Mouse (Mus musculus): ENCODE measurements around the gene Nwd2. TPM values are rescaled to one million over a fixed set of nuclear protein-coding genes. Genes with fewer than 3 reads are reported as not detected.

Gene Nwd2
- total and polyA plus RNA-seq, 2 experiments from 2014 or later = 10.2 to 23.1 TPM

DNA sequence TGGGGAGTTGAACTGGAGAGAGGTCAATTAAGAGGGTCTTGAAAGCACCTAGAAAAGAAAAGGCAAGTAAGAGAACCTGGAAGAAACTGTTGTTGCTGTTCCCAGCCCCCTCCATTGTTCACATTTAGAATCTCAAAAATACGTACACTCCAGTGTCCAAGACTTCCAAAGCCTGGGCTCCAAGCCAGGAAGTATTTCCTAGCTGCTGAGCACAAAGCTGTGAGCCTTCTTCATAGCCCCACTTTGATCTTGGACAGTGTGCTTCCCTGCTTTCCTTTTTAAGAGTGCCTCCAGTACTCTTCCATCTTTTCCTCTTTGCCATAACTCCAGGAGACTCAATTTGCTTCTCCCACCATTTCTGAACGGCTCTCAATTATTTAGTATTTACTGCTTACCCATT is 14.3 kb upstream of the Nwd2 start:
- Histone ChIP-seq H3K27me3 (ENCODE audit: insufficient read depth, low read length) (no peaks in the 10 kb centered on the region), H3K9me3 (ENCODE audit: low read length) (no peaks in the 10 kb centered on the region), H3K9ac (replicated peaks; ENCODE audit: low read length) (no peak overlapping the region), H3K4me3 (ENCODE audit: low read length) (no peak overlapping the region), H3K4me2 (ENCODE audit: low read depth, low read length) (no peak overlapping the region), H3K4me1 (ENCODE audit: insufficient read depth, low read length) (no peaks in the 10 kb centered on the region), H3K36me3 (ENCODE audit: insufficient read depth, low read length) (no peaks in the 10 kb centered on the region), H3K27ac (no peak overlapping the region)
- no peak for TF ChIP-seq CTCF (IDR thresholded peaks at IDR 0.05; ENCODE audit: low read depth)
- no peak for ATAC-seq
- peak; percentile 46 for DNase-seq (ENCODE audit: low spot score)
- 37% methylated on average over 2 of the region's 2 CpGs for WGBS

DNA sequence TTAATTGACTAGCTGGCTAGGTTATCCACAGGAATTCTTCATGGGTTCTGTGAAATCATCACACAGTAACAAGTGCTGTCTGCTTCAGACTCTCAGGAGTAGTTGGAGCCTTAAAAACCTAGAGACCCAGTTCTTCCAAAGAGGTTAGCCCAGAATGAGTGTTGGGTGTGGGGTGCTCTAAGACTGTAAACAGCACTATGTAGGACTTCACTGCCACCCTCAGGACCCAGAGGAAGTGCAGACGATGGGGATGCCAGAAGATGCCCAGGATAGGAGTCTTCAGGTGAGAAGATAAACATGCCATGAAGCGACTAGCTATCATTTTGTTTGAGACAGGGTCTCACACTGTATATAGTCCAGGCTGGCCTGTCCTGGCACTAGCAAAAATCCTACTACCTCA is 715 bp upstream of the Nwd2 start:
- 0 out of 2 replicates have a peak, but pooled peaks cover 4% of the 10 kb centered on the region for H3K4me1 ChIP-seq (ENCODE audit: insufficient read depth, low read length)
- peak; percentile 72 for DNase-seq (ENCODE audit: low spot score)
- H3K36me3 ChIP-seq (ENCODE audit: insufficient read depth, low read length) = no peaks in the 10 kb centered on the region
- H3K9me3 ChIP-seq (ENCODE audit: low read length) = no peaks in the 10 kb centered on the region
- no peak overlapping the region for H3K4me3 ChIP-seq (ENCODE audit: low read length)
- H3K9ac ChIP-seq (replicated peaks; ENCODE audit: low read length) = no peak overlapping the region
- ATAC-seq = peak; percentile 72
- H3K27me3 ChIP-seq (ENCODE audit: insufficient read depth, low read length) = no peaks in the 10 kb centered on the region
- H3K4me2 ChIP-seq (ENCODE audit: low read depth, low read length) = 0 out of 2 replicates have a peak overlapping the region, but pooled peaks have one; percentile 97
- peak; percentile 71 for TF ChIP-seq CTCF (IDR thresholded peaks at IDR 0.05; ENCODE audit: low read depth)
- WGBS = 24% methylated on average over 2 of the region's 2 CpGs
- no peak overlapping the region for H3K27ac ChIP-seq

- ATAC-seq = peak; percentile 61
- Histone ChIP-seq H3K36me3 (ENCODE audit: insufficient read depth, low read length) (no peaks in the 10 kb centered on the region), H3K4me1 (ENCODE audit: insufficient read depth, low read length) (0 out of 2 replicates have a peak, but pooled peaks cover 4% of the 10 kb centered on the region), H3K4me3 (ENCODE audit: low read length) (peak overlapping the region; percentile 69), H3K4me2 (ENCODE audit: low read depth, low read length) (peak overlapping the region; percentile 97), H3K27me3 (ENCODE audit: insufficient read depth, low read length) (no peaks in the 10 kb centered on the region), H3K9ac (replicated peaks; ENCODE audit: low read length) (peak overlapping the region; percentile 63), H3K9me3 (ENCODE audit: low read length) (no peaks in the 10 kb centered on the region), H3K27ac (peak overlapping the region; percentile 51)
- DNase-seq (ENCODE audit: low spot score) = peak; percentile 22
- TF ChIP-seq CTCF (IDR thresholded peaks at IDR 0.05; ENCODE audit: low read depth) = no peak
- WGBS = under 1% methylated on average over 82 of the region's 83 CpGs
These were observed 897 bp downstream of the Nwd2 start for GRCm38 (mm10) chr5:63649533-63650464.

GRCm38 (mm10) chr5:63651813-63652212 is 2.9 kb downstream of the Nwd2 start:
- no peak overlapping the region for H3K27ac ChIP-seq
- H3K4me3 ChIP-seq (ENCODE audit: low read length) = peak overlapping the region; percentile 69
- no peak for TF ChIP-seq CTCF (IDR thresholded peaks at IDR 0.05; ENCODE audit: low read depth)
- no peak overlapping the region for H3K9ac ChIP-seq (replicated peaks; ENCODE audit: low read length)
- 0 out of 2 replicates have a peak, but pooled peaks cover 4% of the 10 kb centered on the region for H3K4me1 ChIP-seq (ENCODE audit: insufficient read depth, low read length)
- H3K4me2 ChIP-seq (ENCODE audit: low read depth, low read length) = peak overlapping the region; percentile 97
- H3K9me3 ChIP-seq (ENCODE audit: low read length) = no peaks in the 10 kb centered on the region
- no peaks in the 10 kb centered on the region for H3K36me3 ChIP-seq (ENCODE audit: insufficient read depth, low read length)
- DNase-seq (ENCODE audit: low spot score) (no peak), ATAC-seq (no peak)
- H3K27me3 ChIP-seq (ENCODE audit: insufficient read depth, low read length) = no peaks in the 10 kb centered on the region

- no peaks in the 10 kb centered on the region for H3K27me3 ChIP-seq (ENCODE audit: insufficient read depth, low read length)
- DNase-seq (ENCODE audit: low spot score) = no peak
- H3K9ac ChIP-seq (replicated peaks; ENCODE audit: low read length) = no peak overlapping the region
- H3K9me3 ChIP-seq (ENCODE audit: low read length) = no peaks in the 10 kb centered on the region
- TF ChIP-seq CTCF (IDR thresholded peaks at IDR 0.05; ENCODE audit: low read depth) = no peak
- H3K36me3 ChIP-seq (ENCODE audit: insufficient read depth, low read length) = no peaks in the 10 kb centered on the region
- WGBS = 84% methylated on average over 2 of the region's 2 CpGs
- no peak for ATAC-seq
- H3K4me3 ChIP-seq (ENCODE audit: low read length) = no peak overlapping the region
- 0 out of 2 replicates have a peak, but pooled peaks cover 4% of the 10 kb centered on the region for H3K4me1 ChIP-seq (ENCODE audit: insufficient read depth, low read length)
- no peak overlapping the region for H3K27ac ChIP-seq
- H3K4me2 ChIP-seq (ENCODE audit: low read depth, low read length) = no peak overlapping the region
These were observed 3.8 kb downstream of the Nwd2 start for GRCm38 (mm10) chr5:63652705-63653104.

GRCm38 (mm10) chr5:63666884-63667283 is 18.0 kb downstream of the Nwd2 start:
- Histone ChIP-seq H3K27me3 (ENCODE audit: insufficient read depth, low read length) (no peaks in the 10 kb centered on the region), H3K4me2 (ENCODE audit: low read depth, low read length) (no peak overlapping the region), H3K9ac (replicated peaks; ENCODE audit: low read length) (no peak overlapping the region), H3K36me3 (ENCODE audit: insufficient read depth, low read length) (no peaks in the 10 kb centered on the region), H3K4me3 (ENCODE audit: low read length) (no peak overlapping the region), H3K9me3 (ENCODE audit: low read length) (no peaks in the 10 kb centered on the region), H3K4me1 (ENCODE audit: insufficient read depth, low read length) (no peaks in the 10 kb centered on the region), H3K27ac (no peak overlapping the region)
- WGBS = 83% methylated on average over 5 of the region's 5 CpGs
- DNase-seq (ENCODE audit: low spot score) = no peak
- ATAC-seq = no peak
- TF ChIP-seq CTCF (IDR thresholded peaks at IDR 0.05; ENCODE audit: low read depth) = no peak

- no peaks in the 10 kb centered on the region for H3K27me3 ChIP-seq (ENCODE audit: insufficient read depth, low read length)
- no peak overlapping the region for H3K4me3 ChIP-seq (ENCODE audit: low read length)
- WGBS = 76% methylated on average over 2 of the region's 2 CpGs
- H3K9ac ChIP-seq (replicated peaks; ENCODE audit: low read length) = no peak overlapping the region
- DNase-seq (ENCODE audit: low spot score) (no peak), ATAC-seq (no peak)
- no peak for TF ChIP-seq CTCF (IDR thresholded peaks at IDR 0.05; ENCODE audit: low read depth)
- H3K27ac ChIP-seq = no peak overlapping the region
- no peaks in the 10 kb centered on the region for H3K9me3 ChIP-seq (ENCODE audit: low read length)
- H3K4me2 ChIP-seq (ENCODE audit: low read depth, low read length) = no peak overlapping the region
- no peaks in the 10 kb centered on the region for H3K36me3 ChIP-seq (ENCODE audit: insufficient read depth, low read length)
- no peaks in the 10 kb centered on the region for H3K4me1 ChIP-seq (ENCODE audit: insufficient read depth, low read length)
These were observed 27.0 kb downstream of the Nwd2 start for GRCm38 (mm10) chr5:63675934-63676333.

Measured in hindbrain, postnatal 0 days (tissue).